Mouse (Mus musculus) right cerebral cortex, postnatal 36 days (tissue): ENCODE data around the gene Pla2r1.
A peak's percentile ranks its signal among the peaks of the same experiment; 100 is the strongest.

Source experiments
- DNase-seq, 2 experiments: peaks; one replicate each; pipeline ENCODE4 v3.0.0; 2022; ENCODE audit warnings: low spot score in 2 of 2, mixed read lengths in 1 of 2

Gene Pla2r1

DNA sequence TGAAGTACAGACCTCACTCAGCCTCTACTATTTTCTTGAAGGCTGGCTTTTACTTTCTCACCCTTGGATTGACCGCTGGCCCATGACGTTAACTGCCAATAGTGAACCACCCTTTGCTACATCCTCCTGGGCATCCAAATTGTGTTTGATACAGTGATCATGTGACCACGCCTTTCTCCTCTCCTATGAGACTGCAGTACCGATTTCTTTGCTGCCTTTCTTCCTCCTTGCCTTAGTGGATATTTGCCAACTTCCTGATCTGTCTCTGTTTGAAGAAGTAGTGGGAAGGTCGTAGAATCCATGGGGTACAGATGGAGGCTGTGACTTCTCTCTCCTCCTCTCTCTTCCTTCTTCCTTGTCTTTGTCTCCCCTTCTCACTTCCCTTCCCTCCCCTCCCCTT, 147.7 kb downstream of the Pla2r1 start:
- DNase-seq: no peak

DNA sequence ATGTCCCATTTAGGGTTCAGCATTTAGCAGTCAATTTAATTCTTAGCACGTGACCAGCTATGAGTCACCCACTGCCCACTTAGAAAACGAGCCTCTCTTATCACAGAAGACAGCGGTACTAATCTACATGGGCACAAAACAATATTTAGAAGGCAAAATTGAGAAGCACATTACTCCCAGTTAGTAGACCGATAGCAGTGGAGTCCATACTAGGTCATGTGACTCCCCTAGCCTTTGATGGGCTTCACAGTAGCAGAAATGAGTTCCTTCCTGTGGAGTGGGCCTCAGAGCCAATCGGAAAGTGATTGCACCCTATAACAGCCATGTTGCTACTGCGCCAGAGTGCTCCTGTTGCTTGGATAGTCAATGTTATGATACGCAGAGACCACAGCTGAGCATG, 148.3 kb downstream of the Pla2r1 start:
- DNase-seq: no peak

DNA sequence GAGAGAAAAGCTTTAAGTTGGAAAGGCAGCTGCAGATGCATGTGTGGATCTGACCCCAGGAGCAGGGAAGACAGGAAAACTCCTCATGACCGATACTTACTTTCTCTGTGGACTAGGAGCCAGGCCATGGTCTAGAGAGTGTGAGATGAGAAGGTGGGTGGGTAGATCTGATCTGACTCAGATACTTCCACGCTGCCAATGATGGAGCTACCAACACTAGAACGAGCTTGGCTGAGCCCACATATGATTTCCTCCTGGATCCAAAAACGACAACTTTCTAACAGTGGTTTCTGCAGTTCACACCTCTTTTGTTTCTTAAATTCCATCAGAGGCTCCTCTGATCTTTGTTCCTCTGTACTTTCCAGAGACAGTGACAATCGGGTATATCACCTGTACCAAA, 151.4 kb downstream of the Pla2r1 start:
- DNase-seq: no peak

DNA sequence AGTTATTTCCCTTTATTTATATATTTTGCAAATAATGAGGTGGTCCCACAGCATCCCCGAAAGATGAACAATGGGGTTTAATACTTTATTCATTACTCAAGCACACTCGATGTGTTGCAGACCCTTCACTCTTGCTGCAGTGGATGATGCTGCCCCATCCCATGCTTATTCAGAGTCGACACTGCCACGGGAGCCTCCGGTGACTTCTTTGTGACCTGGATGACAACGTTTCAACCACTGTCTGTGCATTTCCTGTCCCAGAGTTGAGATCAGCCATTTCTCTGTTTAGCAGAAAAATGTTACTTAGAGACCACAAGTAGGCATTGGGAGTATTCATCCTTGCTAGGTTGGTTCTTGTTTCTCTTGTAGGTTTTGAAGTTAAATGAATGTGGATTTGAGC, 159.3 kb downstream of the Pla2r1 start:
- no peak for DNase-seq

DNA sequence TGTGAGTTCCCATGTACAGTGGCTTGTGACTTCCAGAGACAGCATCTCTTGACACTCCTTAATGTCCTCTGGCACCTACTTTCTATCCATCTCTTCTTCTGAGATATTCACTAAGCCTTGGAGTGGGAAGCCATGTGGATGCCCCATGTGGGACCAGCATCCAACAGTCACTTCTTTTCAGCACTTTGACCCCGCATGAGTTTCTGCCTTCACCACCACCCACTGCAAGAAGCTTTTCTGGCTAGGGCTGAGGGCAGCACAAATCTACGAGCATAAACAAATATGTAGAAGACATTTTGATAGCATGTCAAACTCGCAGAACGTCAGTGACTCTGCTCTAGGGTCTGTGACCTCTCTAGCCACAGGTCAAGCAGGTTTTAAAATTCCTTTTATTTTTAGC, 160.8 kb downstream of the Pla2r1 start:
- no peak for DNase-seq

DNA sequence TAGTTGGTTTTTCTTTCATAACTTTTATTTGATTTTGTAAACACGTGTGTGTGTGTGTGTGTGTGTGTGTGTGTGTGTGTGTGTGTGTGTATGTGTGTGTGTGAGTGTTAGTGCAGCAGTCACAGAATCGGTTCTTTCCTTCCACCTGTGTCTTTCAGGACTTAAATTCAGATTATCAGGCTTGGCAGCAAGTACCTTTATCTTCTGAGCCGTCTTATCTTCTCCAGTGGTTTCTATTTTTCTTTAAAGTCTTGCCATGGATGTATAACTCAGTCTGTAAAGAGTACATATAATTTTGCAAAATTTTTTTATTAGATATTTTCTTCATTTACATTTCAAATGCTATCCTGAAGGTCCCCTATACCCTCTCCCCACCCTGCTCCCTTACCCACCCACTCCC, 165.7 kb downstream of the Pla2r1 start:
- no peak for DNase-seq

DNA sequence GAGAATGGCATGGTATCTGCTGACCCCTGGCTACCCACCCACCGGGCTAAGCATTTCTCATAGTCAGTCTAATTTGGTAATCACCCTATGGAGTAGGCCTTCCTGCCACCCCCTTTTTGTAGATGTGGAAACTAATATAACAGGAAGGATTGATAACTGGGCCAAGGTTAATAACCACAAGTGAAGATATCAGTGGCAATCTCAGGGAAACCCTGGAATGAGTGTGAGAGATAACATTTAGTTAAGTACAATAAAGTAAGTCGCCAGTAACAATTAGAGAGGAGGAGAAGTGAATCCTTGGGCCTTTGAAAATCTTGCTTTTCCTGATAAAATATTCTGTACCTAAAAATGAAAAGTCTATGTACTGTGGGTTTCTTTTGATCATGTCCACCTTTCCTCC, 166.3 kb downstream of the Pla2r1 start:
- no peak for DNase-seq

DNA sequence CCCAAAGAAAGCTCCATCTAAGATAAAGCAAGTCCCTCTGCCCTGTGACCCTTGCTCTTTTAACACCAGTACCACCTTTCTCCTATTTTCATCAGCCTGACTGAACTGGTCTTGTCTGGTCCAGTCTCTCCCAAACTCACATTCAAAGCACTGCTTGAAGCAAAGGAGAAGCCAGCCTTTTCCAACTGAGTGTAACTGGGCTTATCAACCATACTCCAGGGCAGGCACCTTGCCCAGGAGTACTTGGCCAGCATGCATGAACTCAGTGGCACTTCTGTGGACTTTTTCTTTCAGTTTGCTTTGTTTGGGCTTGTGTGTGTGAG, 168.4 kb downstream of the Pla2r1 start:
- no peak for DNase-seq

DNA sequence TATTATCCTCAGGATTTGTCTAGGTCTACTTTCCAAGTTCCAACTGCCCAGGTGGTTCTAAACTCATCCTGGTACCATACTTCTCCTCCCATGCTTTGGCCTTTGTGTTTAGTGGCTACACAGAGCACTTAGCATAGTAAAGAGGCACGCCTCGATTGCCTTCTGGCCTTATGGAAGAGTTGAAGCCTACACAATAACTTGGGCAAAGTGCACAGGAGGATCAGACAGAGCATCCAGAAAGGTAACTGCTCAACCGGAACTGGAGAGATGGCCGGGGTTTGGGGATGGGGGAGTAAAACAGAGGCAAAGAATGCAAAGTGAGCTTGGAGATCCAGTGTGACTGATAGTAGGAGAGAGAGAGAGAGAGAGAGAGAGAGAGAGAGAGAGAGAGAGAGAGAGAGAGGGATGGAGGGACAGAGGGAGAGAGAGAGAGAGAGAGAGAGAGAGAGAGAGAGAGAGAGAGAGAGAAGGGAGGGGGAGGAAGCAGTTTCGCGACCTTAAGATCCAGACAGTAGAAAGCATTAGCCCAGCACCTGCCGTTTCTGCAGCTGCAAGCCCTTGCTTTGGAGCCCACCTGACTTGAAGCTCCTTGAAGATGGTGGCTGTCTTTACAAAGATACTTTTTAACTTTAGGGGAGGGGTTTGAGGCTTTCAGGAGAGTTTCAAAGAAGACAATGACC, 168.9 kb downstream of the Pla2r1 start:
- DNase-seq: no peak

DNA sequence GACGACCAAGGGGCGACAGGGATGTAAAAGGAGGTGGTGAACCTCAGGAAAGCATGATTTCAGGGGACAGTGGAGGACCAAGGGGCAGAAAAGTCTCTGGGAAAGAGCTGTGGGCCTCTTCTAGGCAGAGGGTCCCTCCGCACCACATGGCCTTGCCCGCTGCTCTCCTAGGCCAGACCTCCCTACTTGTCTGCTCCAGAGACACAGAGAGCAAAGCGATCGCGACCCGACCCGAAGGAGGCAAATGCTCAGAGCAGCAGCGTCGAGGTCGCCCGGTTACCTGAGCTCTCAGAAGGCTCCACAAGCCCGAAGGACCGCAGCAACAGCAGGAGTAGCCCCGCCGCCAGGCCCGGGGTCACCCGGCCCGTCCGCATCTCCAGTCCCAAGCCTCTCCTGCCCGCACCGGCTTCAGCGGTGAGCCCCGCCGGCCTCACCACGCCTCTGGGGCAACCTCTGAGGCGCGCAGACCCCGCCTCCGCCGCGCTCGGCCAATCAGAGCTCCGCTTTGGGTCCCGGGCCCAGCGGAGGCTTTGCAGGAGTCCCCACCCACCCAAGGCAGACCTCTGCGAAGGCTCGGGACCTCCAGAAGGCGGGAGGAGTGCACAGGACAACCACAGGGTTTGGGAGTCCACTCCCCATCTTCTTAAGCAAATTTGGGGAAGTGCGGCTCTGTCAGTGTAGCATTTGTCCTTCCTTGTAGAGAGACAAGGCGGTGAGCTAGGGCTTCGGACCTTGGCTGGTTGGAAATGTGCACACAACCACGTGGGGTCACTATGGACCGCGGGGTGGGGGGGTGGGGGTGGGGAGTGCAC, 170.0 kb downstream of the Pla2r1 start, which contains the start of gene Ly75:
Ly75 (minus strand) TSS at position 446 of the 812 bp plus-strand sequence.
- peak; percentile 16 to 28 for DNase-seq

DNA sequence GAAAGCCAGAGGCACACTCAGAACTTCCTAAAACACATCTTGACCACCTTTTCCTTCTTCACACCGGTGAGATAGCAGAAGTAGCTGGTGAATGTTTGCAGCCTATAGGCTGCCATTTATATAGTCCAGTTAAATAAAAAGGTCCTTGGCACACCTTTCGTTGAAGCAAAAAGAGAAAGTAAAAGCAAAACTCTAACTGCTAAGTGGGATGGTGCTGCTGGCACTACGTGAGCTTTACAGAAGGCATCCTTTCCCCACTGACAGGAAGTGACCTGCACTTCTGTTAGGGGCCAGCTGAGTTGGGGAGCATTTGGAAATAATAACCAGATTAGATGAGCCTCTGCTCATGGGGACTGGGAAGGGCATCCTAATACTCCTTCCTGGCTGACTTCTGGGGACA, 170.8 kb downstream of the Pla2r1 start:
- no peak for DNase-seq

DNA sequence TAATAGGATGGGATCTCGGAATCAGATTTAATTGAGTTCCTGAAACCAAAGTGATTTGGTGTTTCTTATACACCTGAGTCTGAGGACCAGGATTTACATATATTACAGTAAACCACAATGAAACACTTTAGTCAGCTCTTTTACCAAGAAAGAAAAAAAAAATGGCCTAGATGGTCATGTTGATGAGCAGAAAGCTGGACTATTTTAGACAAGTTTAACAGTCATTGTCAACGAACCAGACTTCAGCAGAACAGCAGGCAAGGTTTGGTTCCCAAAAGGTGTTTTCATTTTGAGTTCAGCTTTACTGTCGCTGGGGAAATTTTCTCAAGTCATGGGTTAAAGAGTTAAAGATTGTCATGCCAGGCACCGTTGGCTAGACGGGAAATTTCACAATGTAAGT, 175.8 kb downstream of the Pla2r1 start:
- no peak for DNase-seq

DNA sequence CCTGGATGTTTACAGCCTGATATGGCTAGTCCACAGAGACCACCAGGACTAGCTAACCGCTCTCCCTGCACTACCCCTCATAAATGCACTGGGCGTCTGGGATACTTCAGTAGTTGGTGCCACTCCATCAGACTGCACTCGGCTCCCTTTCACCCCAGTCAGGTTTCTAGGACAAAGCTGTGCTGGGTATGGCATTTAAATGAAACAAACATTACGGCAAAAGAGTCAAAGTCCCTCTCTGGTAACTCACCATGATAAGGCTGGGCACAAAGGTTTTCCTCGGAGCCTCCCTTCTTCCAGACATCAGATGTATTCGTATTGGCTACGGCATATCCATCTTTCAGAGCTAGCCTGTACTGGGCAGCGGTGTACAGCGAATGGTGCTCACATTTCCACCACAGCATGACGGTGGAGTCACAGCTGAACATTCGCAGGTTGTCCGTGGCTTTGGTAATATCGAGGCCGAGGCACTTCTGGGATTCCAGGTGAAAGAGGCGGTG, 177.4 kb downstream of the Pla2r1 start:
- DNase-seq: no peak

DNA sequence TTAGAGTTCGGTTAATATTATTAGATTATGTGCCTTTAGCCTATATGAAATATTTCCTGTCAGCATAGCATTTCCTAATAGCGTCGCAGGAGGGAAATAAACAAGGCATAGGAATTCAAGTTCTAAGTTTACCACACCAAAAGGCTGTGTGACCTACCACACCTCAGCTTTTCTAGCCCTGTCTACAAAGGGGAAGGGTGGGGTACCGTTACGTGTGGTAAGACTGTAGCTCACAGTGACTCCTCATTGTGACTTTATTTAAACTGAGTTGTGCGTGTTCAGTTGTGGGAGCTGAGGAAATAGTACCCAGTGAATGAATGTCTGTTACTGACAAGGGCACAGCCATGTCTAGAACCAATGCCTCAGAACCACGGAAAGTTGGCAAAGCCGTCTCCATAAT, 178.0 kb downstream of the Pla2r1 start:
- DNase-seq: no peak

DNA sequence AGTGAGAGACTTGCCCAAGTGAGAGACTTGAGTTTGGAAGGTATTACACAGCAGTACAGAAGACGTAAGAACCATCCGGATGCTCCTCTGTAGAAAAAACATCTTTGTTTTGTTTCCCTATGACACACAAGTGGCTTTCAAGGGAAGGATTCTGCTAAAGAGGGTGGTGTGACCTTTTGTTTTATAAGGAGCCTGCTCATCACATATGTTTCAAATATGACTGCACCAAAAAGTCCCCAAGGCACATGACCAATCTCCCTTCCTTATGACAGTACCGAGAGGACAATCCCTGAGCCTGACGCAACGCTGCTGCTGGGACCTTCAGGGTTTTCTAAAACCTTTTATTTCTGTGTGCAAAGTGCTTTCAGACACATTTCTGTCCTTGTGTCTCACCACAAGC, 182.9 kb downstream of the Pla2r1 start:
- no peak for DNase-seq

DNA sequence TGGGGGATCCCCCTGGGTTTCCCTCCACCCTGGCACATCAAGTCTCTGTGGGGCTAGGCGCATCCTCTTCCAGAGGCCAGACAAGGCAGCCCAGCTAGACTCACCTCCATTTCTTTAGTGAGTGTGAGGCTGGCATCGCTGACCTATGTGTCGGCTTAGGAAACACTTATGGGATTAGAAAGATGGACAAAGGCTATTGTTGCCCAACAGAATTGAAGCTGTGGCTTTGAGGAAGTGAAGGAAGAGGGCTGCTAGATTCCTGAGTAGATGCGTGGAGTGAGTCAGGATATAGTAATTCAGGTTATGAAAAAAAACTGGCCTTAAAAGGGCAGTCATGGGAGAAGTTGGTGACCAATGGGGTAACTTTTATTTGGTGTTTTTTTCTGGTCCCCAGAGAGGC, 183.7 kb downstream of the Pla2r1 start:
- DNase-seq: no peak

DNA sequence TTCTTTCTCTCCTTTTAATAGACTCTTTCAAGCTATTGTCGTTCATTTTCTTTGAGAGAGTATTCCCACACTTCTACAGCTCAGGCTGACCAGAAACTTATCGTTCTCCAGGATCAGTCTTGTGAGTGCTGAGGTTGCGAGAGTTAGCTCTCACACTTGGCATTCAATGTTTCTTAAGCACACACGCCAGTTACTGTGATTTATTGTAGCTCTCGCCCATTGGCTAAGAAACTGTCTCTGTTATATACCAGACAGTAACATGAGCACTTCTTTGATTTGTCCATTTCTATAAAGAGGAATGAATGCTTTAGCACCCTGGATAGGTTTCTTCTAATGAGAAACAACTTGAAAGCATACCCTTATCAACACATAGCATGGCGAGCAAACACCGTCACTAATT, 185.2 kb downstream of the Pla2r1 start:
- DNase-seq: no peak
